ENCODE assay signal across 22 mouse cellular contexts in the genomic region with DNA sequence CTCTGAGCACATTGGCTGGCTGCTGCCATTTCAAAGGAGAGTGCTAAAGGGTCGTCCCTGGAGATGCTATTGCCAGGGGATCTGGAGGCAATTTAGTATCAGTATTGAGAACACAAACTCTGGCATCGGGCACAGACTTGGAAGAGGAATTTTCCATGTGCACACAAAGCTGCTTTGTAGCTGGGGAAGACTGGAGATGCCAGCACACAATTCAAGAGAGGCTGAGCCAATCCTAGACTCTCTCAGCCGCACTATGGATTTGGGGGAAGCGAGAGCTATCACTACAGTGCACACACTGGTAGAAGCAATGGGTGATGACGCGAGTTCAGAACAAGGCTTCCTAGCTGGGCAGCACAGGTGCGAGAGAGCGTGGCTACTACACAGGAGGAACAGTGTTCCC.
DNase-seq lines count a peak whose midpoint lies in the region; ATAC-seq lines count a peak whose summit lies in the region.
"Had no signal": no experiment of that assay in that cellular context is flagged by ENCODE, and none has a peak within 500 bp of the region (broad histone marks: within the 10 kb centered on the region; RNA-seq: fewer than 3 reads in every experiment).

No protein-coding gene starts in this region.

- peak; percentile 23 for DNase-seq in forebrain, embryonic 14.5 days (ENCODE audit: low spot score)
- DNase-seq in hindbrain, embryonic 11.5 days (ENCODE audit: low spot score): no peak
- DNase-seq in right cerebral cortex, postnatal 10 days (ENCODE audit: low spot score in 2 of 2): peak; percentile 40
- no peak for DNase-seq in right cerebral cortex, postnatal 25 days
- DNase-seq: adrenal gland, postnatal 14 days; cerebellum, adult 9-10 months; kidney, adult 11 months; kidney, postnatal 36 days; lung, adult 18-20 months; lung, postnatal 10 days; right cerebral cortex, adult 18-20 months; thymus, adult 18-20 months; thymus, postnatal 36 days had no signal

- H3K4me1 ChIP-seq in forebrain, embryonic 14.5 days (ENCODE audit: control insufficient read depth, insufficient read depth, low read length): peaks cover 3% of the 10 kb centered on the region; the same call in 1 of the 2 replicates
- H3K4me1 ChIP-seq in forebrain, embryonic 13.5 days: peaks cover 12% of the 10 kb centered on the region; the same call in 1 of the 2 replicates
- H3K4me1 ChIP-seq in hindbrain, embryonic 16.5 days (ENCODE audit: control insufficient read depth, insufficient read depth, low read depth, low read length): no peaks in the 10 kb centered on the region
- no peaks in the 10 kb centered on the region for H3K4me1 ChIP-seq in hindbrain, embryonic 11.5 days (replicated peaks; ENCODE audit: control insufficient read depth, insufficient read depth, low read length)
- H3K4me1 ChIP-seq in liver, embryonic 12.5 days: no peaks in the 10 kb centered on the region
- H3K4me1 ChIP-seq: kidney, embryonic 15.5 days; midbrain, embryonic 10.5 days; neural tube, embryonic 13.5 days had no signal

- no peak overlapping the region for H3K27ac ChIP-seq in forebrain, embryonic 14.5 days (ENCODE audit: low read depth, low read length)
- H3K27ac ChIP-seq in forebrain, embryonic 13.5 days: no peak overlapping the region
- H3K27ac ChIP-seq in hindbrain, embryonic 16.5 days (ENCODE audit: low read depth, low read length): no peak overlapping the region
- H3K27ac ChIP-seq in hindbrain, embryonic 11.5 days (ENCODE audit: low read depth, low read length): no peak overlapping the region
- no peak overlapping the region for H3K27ac ChIP-seq in liver, embryonic 12.5 days
- H3K27ac ChIP-seq: heart, embryonic 10.5 days; kidney, embryonic 15.5 days; limb, embryonic 12.5 days; midbrain, embryonic 10.5 days; neural tube, embryonic 13.5 days had no signal

- H3K9ac ChIP-seq in forebrain, embryonic 14.5 days (ENCODE audit: low read length): no peak overlapping the region
- no peak overlapping the region for H3K9ac ChIP-seq in forebrain, embryonic 13.5 days
- no peak overlapping the region for H3K9ac ChIP-seq in hindbrain, embryonic 16.5 days (ENCODE audit: low read depth, low read length)
- H3K9ac ChIP-seq in hindbrain, embryonic 11.5 days (ENCODE audit: low read depth, low read length): no peak overlapping the region
- H3K9ac ChIP-seq in liver, embryonic 12.5 days: no peak overlapping the region
- H3K9ac ChIP-seq: kidney, embryonic 15.5 days; limb, embryonic 12.5 days; neural tube, embryonic 13.5 days had no signal

- no peak overlapping the region for H3K4me2 ChIP-seq in forebrain, embryonic 14.5 days (ENCODE audit: low read length)
- no peak overlapping the region for H3K4me2 ChIP-seq in forebrain, embryonic 13.5 days
- no peak overlapping the region for H3K4me2 ChIP-seq in hindbrain, embryonic 16.5 days (ENCODE audit: low read length)
- no peak overlapping the region for H3K4me2 ChIP-seq in hindbrain, embryonic 11.5 days (replicated peaks; ENCODE audit: low read depth, low read length)
- H3K4me2 ChIP-seq in liver, embryonic 12.5 days: no peak overlapping the region
- H3K4me2 ChIP-seq: kidney, embryonic 15.5 days; limb, embryonic 12.5 days; liver, embryonic 11.5 days; neural tube, embryonic 13.5 days had no signal

- H3K9me3 ChIP-seq in forebrain, embryonic 14.5 days (replicated peaks; ENCODE audit: control insufficient read depth, low read length): no peaks in the 10 kb centered on the region
- H3K9me3 ChIP-seq in forebrain, embryonic 13.5 days (replicated peaks): no peaks in the 10 kb centered on the region
- no peaks in the 10 kb centered on the region for H3K9me3 ChIP-seq in hindbrain, embryonic 16.5 days (ENCODE audit: control insufficient read depth, low read length)
- no peaks in the 10 kb centered on the region for H3K9me3 ChIP-seq in hindbrain, embryonic 11.5 days (ENCODE audit: control insufficient read depth, low read length)
- no peaks in the 10 kb centered on the region for H3K9me3 ChIP-seq in liver, embryonic 12.5 days (replicated peaks)
- H3K9me3 ChIP-seq: heart, embryonic 10.5 days; kidney, embryonic 15.5 days; limb, embryonic 12.5 days; midbrain, embryonic 10.5 days; neural tube, embryonic 13.5 days had no signal

- H3K36me3 ChIP-seq in forebrain, embryonic 14.5 days (ENCODE audit: control insufficient read depth, insufficient read depth, low read length): no peaks in the 10 kb centered on the region
- no peaks in the 10 kb centered on the region for H3K36me3 ChIP-seq in forebrain, embryonic 13.5 days (ENCODE audit: poor library complexity, severe bottlenecking)
- no peaks in the 10 kb centered on the region for H3K36me3 ChIP-seq in hindbrain, embryonic 16.5 days (ENCODE audit: control insufficient read depth, insufficient read depth, low read length)
- H3K36me3 ChIP-seq in hindbrain, embryonic 11.5 days (ENCODE audit: control insufficient read depth, insufficient read depth, low read length): no peaks in the 10 kb centered on the region
- H3K36me3 ChIP-seq in liver, embryonic 12.5 days: no peaks in the 10 kb centered on the region
- H3K36me3 ChIP-seq: heart, embryonic 10.5 days; kidney, embryonic 15.5 days; limb, embryonic 12.5 days; midbrain, embryonic 10.5 days; neural tube, embryonic 13.5 days had no signal

- H3K4me3 ChIP-seq in forebrain, embryonic 14.5 days (ENCODE audit: low read depth, low read length): no peak overlapping the region
- no peak overlapping the region for H3K4me3 ChIP-seq in forebrain, embryonic 13.5 days
- H3K4me3 ChIP-seq in hindbrain, embryonic 16.5 days (ENCODE audit: low read length): no peak overlapping the region
- H3K4me3 ChIP-seq in hindbrain, embryonic 11.5 days (ENCODE audit: low read depth, low read length): no peak overlapping the region
- no peak overlapping the region for H3K4me3 ChIP-seq in liver, embryonic 12.5 days
- H3K4me3 ChIP-seq: heart, embryonic 10.5 days; kidney, embryonic 15.5 days; limb, embryonic 12.5 days; midbrain, embryonic 10.5 days; neural tube, embryonic 13.5 days had no signal

- no peaks in the 10 kb centered on the region for H3K27me3 ChIP-seq in forebrain, embryonic 14.5 days (replicated peaks; ENCODE audit: control insufficient read depth, insufficient read depth, low read length)
- H3K27me3 ChIP-seq in forebrain, embryonic 13.5 days: no peaks in the 10 kb centered on the region
- no peaks in the 10 kb centered on the region; the same call in 1 of the 2 replicates for H3K27me3 ChIP-seq in hindbrain, embryonic 16.5 days (replicated peaks; ENCODE audit: control insufficient read depth, insufficient read depth, low read length)
- H3K27me3 ChIP-seq in hindbrain, embryonic 11.5 days (ENCODE audit: control insufficient read depth, insufficient read depth, low read length): no peaks in the 10 kb centered on the region
- H3K27me3 ChIP-seq in liver, embryonic 12.5 days (replicated peaks): no peaks in the 10 kb centered on the region
- H3K27me3 ChIP-seq: kidney, embryonic 15.5 days; neural tube, embryonic 13.5 days had no signal

- 81% methylated on average over 8 of the region's 8 CpGs for WGBS in forebrain, embryonic 14.5 days
- 84% methylated on average over 8 of the region's 8 CpGs for WGBS in forebrain, embryonic 13.5 days
- 73% methylated on average over 8 of the region's 8 CpGs for WGBS in hindbrain, embryonic 16.5 days
- 82% methylated on average over 8 of the region's 8 CpGs for WGBS in hindbrain, embryonic 11.5 days
- 69% methylated on average over 8 of the region's 8 CpGs for WGBS in liver, embryonic 12.5 days (ENCODE audit: insufficient replicate concordance)

- ATAC-seq in forebrain, embryonic 14.5 days: no peak
- no peak for ATAC-seq in forebrain, embryonic 13.5 days
- ATAC-seq in hindbrain, embryonic 16.5 days: peak; percentile 78
- ATAC-seq in hindbrain, embryonic 11.5 days (ENCODE audit: low FRiP score): no peak
- no peak for ATAC-seq in liver, embryonic 12.5 days

Comparison
In these comparisons a context has a peak if more than half of its experiments do, and no peak if none do; other contexts are left out.
1. DNase-seq: peak in forebrain, embryonic 14.5 days (single experiment) and right cerebral cortex, postnatal 10 days (2 of 2); none in hindbrain, embryonic 11.5 days (single experiment) and right cerebral cortex, postnatal 25 days (single experiment).